Comparison of ENCODE assay signal across 10 mouse cellular contexts in genomic region chr7:44640843-44641605, GRCm38 (mm10). TPM values are rescaled to one million over a fixed set of nuclear protein-coding genes. Genes with fewer than 3 reads are reported as not detected.
DNase-seq lines count a peak whose midpoint lies in the region; ATAC-seq and TF ChIP-seq lines count a peak whose summit lies in the region.
"Had no signal": no experiment of that assay in that cellular context is flagged by ENCODE, and none has a peak within 500 bp of the region (broad histone marks: within the 10 kb centered on the region; RNA-seq: fewer than 3 reads in every experiment).

No protein-coding gene starts in this region.

- H3K9me3 ChIP-seq in heart, embryonic 15.5 days (replicated peaks): no peaks in the 10 kb centered on the region
- H3K9me3 ChIP-seq in ES-E14 (ENCODE audit: control insufficient read depth, insufficient read depth, low read depth, low read length): no peaks in the 10 kb centered on the region
- H3K9me3 ChIP-seq in hindbrain, embryonic 12.5 days (replicated peaks): peaks cover 5% of the 10 kb centered on the region; the same call in 1 of the 2 replicates
- H3K9me3 ChIP-seq: G1E had no signal

- peaks cover 89% of the 10 kb centered on the region for H3K27me3 ChIP-seq in heart, embryonic 15.5 days
- peaks cover 91% of the 10 kb centered on the region for H3K27me3 ChIP-seq in hindbrain, embryonic 12.5 days

- intact Hi-C loops in heart, postnatal 10 days (cut with DNase I): no loop called here

- peak overlapping the region; percentile 25; the same call in 1 of the 2 replicates for H3K4me2 ChIP-seq in heart, embryonic 15.5 days
- peak overlapping the region; percentile 22; the same call in 1 of the 2 replicates for H3K4me2 ChIP-seq in hindbrain, embryonic 12.5 days (replicated peaks)

- 0 out of 2 replicates have a peak, but pooled peaks cover 3% of the 10 kb centered on the region for H3K4me1 ChIP-seq in heart, embryonic 15.5 days (replicated peaks)
- H3K4me1 ChIP-seq in ES-E14 (ENCODE audit: control insufficient read depth in 2 of 2, insufficient read depth in 2 of 2, low read length in 2 of 2, poor library complexity in 1 of 2): peaks cover 0 to 11% of the 10 kb centered on the region in 2 experiments; a peak in 1 of 4 replicates
- H3K4me1 ChIP-seq in hindbrain, embryonic 12.5 days: peaks cover 6% of the 10 kb centered on the region; the same call in 1 of the 2 replicates

- in situ Hi-C loops in ES-E14 (cut with MboI; ENCODE audit: low sequenced_read_pairs in 2 of 2, unreplicated experiment in 2 of 2): no loop called here

- H3K27ac ChIP-seq in heart, embryonic 15.5 days: no peak overlapping the region
- no peak overlapping the region for H3K27ac ChIP-seq in ES-E14 (ENCODE audit: insufficient read depth, low read depth, low read length, poor library complexity, severe bottlenecking)
- no peak overlapping the region for H3K27ac ChIP-seq in hindbrain, embryonic 12.5 days

- H3K9ac ChIP-seq in heart, embryonic 15.5 days: no peak overlapping the region
- H3K9ac ChIP-seq in ES-E14 (ENCODE audit: insufficient read depth, low read depth, low read length, poor library complexity, severe bottlenecking): peak overlapping the region; percentile 73
- no peak overlapping the region for H3K9ac ChIP-seq in hindbrain, embryonic 12.5 days

- H3K4me3 ChIP-seq in heart, embryonic 15.5 days: no peak overlapping the region
- H3K4me3 ChIP-seq in ES-E14 (ENCODE audit: insufficient read depth in 1 of 2, low read depth in 1 of 2, low read length in 2 of 2, poor library complexity in 1 of 2, severe bottlenecking in 1 of 2): peak overlapping the region; percentile 65 to 76
- H3K4me3 ChIP-seq in hindbrain, embryonic 12.5 days: no peak overlapping the region
- H3K4me3 ChIP-seq: erythroblast, embryonic 14.5 days had no signal

- no peaks in the 10 kb centered on the region for H3K36me3 ChIP-seq in heart, embryonic 15.5 days
- no peaks in the 10 kb centered on the region; the same call in 1 of the 2 replicates for H3K36me3 ChIP-seq in ES-E14 (ENCODE audit: control insufficient read depth, insufficient read depth, low read length, poor library complexity, severe bottlenecking)
- H3K36me3 ChIP-seq in hindbrain, embryonic 12.5 days: no peaks in the 10 kb centered on the region
- H3K36me3 ChIP-seq: G1E had no signal

- DNase-seq in heart, postnatal 10 days: no peak
- DNase-seq in ES-E14 (ENCODE audit: low read depth, low spot score): peak; percentile 61
- DNase-seq in cerebellum, adult 18-20 months: no peak
- DNase-seq in lung, postnatal 14 days: no peak
- DNase-seq in heart, adult 9 months (ENCODE audit: low spot score in 2 of 2): no peak

- WGBS in heart, embryonic 15.5 days: 12% methylated on average over 25 of the region's 25 CpGs
- WGBS in hindbrain, embryonic 12.5 days: 19% methylated on average over 25 of the region's 25 CpGs

- ATAC-seq in heart, embryonic 15.5 days (replicated peaks; ENCODE audit: insufficient number of reproducible peaks, insufficient read depth, low FRiP score, low read depth): no peak
- ATAC-seq in hindbrain, embryonic 12.5 days (ENCODE audit: low FRiP score): no peak
- peak; percentile 39; the same call in 1 of the 2 replicates for ATAC-seq in megakaryocyte-erythroid progenitor cell, adult 5-6 weeks (replicated peaks; ENCODE audit: low FRiP score, low TSS enrichment, poor library complexity, severe bottlenecking)

TF ChIP-seq in ES-E14, 5 proteins besides CTCF, POLR2A, EP300 and RAD21:
- TF ChIP-seq ZC3H11A (IDR thresholded peaks at IDR 0.05; ENCODE audit: borderline replicate concordance, low read depth, low read length): no peak
- TF ChIP-seq CHD2 (IDR thresholded peaks at IDR 0.05; ENCODE audit: low read depth, low read length): no peak
- no peak for TF ChIP-seq ZNF384 (IDR thresholded peaks at IDR 0.05; ENCODE audit: low read depth, low read length)
- TF ChIP-seq MAFK (IDR thresholded peaks at IDR 0.05; ENCODE audit: insufficient read depth, low read depth, low read length): no peak
- no peak for TF ChIP-seq HCFC1 (IDR thresholded peaks at IDR 0.05; ENCODE audit: borderline replicate concordance, insufficient read depth, low read length)

RNA-seq across cellular contexts. Expression of gene Myh14, which starts 29.6 kb away (rescaled TPM):
- polyA plus RNA-seq in heart, embryonic 15.5 days (2015; fragmentation: Nextera tagmentation; extraction: Ambion mirVana): 1.7 and 6.3 TPM in 2 replicates
- total RNA-seq in heart, postnatal 10 days (2021): 10 to 100 TPM; 37.0 to 46.2 TPM
- total RNA-seq in ES-E14 (2012; rRNA removed): 7.0 and 9.8 TPM in 2 replicates
- 3.9 and 4.3 TPM in 2 replicates for polyA plus RNA-seq in hindbrain, embryonic 12.5 days (2016; fragmentation: Nextera tagmentation; extraction: Ambion mirVana)
- total RNA-seq in megakaryocyte-erythroid progenitor cell, adult 5-6 weeks (2014; fragmentation: Nextera tagmentation): not detected in 2 replicates
- total RNA-seq in megakaryocyte-erythroid progenitor cell, adult 5-6 weeks (2017): not detected in 2 replicates
- total RNA-seq: G1E had no signal
- polyA plus RNA-seq: G1E had no signal

RNA-seq across cellular contexts. Expression of gene Kcnc3, which starts 50.6 kb away (rescaled TPM):
- 0.11 and 0.37 TPM in 2 replicates for polyA plus RNA-seq in heart, embryonic 15.5 days (2015; fragmentation: Nextera tagmentation; extraction: Ambion mirVana)
- under 1 TPM; 0.35 to 0.36 TPM for total RNA-seq in heart, postnatal 10 days (2021)
- 9.5 and 12.4 TPM in 2 replicates for total RNA-seq in ES-E14 (2012; rRNA removed)
- polyA plus RNA-seq in hindbrain, embryonic 12.5 days (2016; fragmentation: Nextera tagmentation; extraction: Ambion mirVana): 3.4 and 3.8 TPM in 2 replicates
- total RNA-seq in megakaryocyte-erythroid progenitor cell, adult 5-6 weeks (2014; fragmentation: Nextera tagmentation): 1.9 and 7.9 TPM in 2 replicates
- total RNA-seq in megakaryocyte-erythroid progenitor cell, adult 5-6 weeks (2017): 0.11 TPM in 1 of 2 replicates, not detected in the other
- polyA plus RNA-seq: G1E had no signal

Comparison
In these comparisons a context has a peak if more than half of its experiments do, and no peak if none do; other contexts are left out.
1. H3K4me3 ChIP-seq: peak in ES-E14 (2 of 2); none in heart, embryonic 15.5 days (single experiment) and hindbrain, embryonic 12.5 days (single experiment).